Mouse (Mus musculus): ENCODE data around the gene Filip1l. TPM values are rescaled to one million over a fixed set of nuclear protein-coding genes. Genes with fewer than 3 reads are reported as not detected.
A peak's percentile ranks its signal among the peaks of the same experiment; 100 is the strongest.

Filip1l gene
- polyA plus RNA-seq, 1 experiment from 2014 or later, result 32.6 TPM

GRCm38 (mm10) chr16:57433671-57434070 lies 80.8 kb downstream of the Filip1l start:
- no peak overlapping the region for H3K4me2 ChIP-seq (ENCODE audit: low read depth, low read length)
- no peak for ATAC-seq (ENCODE audit: low read depth)
- peaks cover 5% of the 10 kb centered on the region; the same call in 1 of the 2 replicates for H3K4me1 ChIP-seq (replicated peaks; ENCODE audit: control insufficient read depth, insufficient read depth, low read length)
- 78% methylated on average over 6 of the region's 6 CpGs for WGBS
- no peaks in the 10 kb centered on the region for H3K27me3 ChIP-seq (ENCODE audit: control insufficient read depth, insufficient read depth, low read depth, low read length)
- H3K4me3 ChIP-seq (ENCODE audit: low read length), result no peak overlapping the region
- H3K9ac ChIP-seq (ENCODE audit: low read length), result no peak overlapping the region
- no peaks in the 10 kb centered on the region for H3K9me3 ChIP-seq (ENCODE audit: control insufficient read depth, low read length)
- H3K36me3 ChIP-seq (ENCODE audit: control insufficient read depth, insufficient read depth, low read length), result no peaks in the 10 kb centered on the region
- H3K27ac ChIP-seq (ENCODE audit: low read length), result no peak overlapping the region

- Histone ChIP-seq H3K4me1 (replicated peaks; ENCODE audit: control insufficient read depth, insufficient read depth, low read length) (peaks cover 5% of the 10 kb centered on the region; the same call in 1 of the 2 replicates), H3K4me2 (ENCODE audit: low read depth, low read length) (no peak overlapping the region), H3K36me3 (ENCODE audit: control insufficient read depth, insufficient read depth, low read length) (no peaks in the 10 kb centered on the region), H3K4me3 (ENCODE audit: low read length) (no peak overlapping the region), H3K9me3 (ENCODE audit: control insufficient read depth, low read length) (no peaks in the 10 kb centered on the region), H3K27ac (ENCODE audit: low read length) (no peak overlapping the region), H3K9ac (ENCODE audit: low read length) (no peak overlapping the region), H3K27me3 (ENCODE audit: control insufficient read depth, insufficient read depth, low read depth, low read length) (no peaks in the 10 kb centered on the region)
- WGBS, result 65% methylated on average over 3 of the region's 3 CpGs
- ATAC-seq (ENCODE audit: low read depth), result no peak
Observed at GRCm38 (mm10) chr16:57434640-57435039, 81.7 kb downstream of the Filip1l start.

- Histone ChIP-seq H3K4me2 (ENCODE audit: low read depth, low read length) (no peak overlapping the region), H3K27ac (ENCODE audit: low read length) (no peak overlapping the region), H3K4me1 (replicated peaks; ENCODE audit: control insufficient read depth, insufficient read depth, low read length) (peaks cover 5% of the 10 kb centered on the region; the same call in 1 of the 2 replicates), H3K4me3 (ENCODE audit: low read length) (no peak overlapping the region), H3K9ac (ENCODE audit: low read length) (no peak overlapping the region), H3K36me3 (ENCODE audit: control insufficient read depth, insufficient read depth, low read length) (no peaks in the 10 kb centered on the region), H3K9me3 (ENCODE audit: control insufficient read depth, low read length) (no peaks in the 10 kb centered on the region), H3K27me3 (ENCODE audit: control insufficient read depth, insufficient read depth, low read depth, low read length) (no peaks in the 10 kb centered on the region)
- 63% methylated on average over 11 of the region's 11 CpGs for WGBS
- ATAC-seq (ENCODE audit: low read depth), result no peak
Observed at GRCm38 (mm10) chr16:57437523-57438287, 84.8 kb downstream of the Filip1l start.

- 0 out of 2 replicates have a peak, but pooled peaks have one; percentile 34 for ATAC-seq (ENCODE audit: low read depth)
- no peak overlapping the region for H3K4me2 ChIP-seq (ENCODE audit: low read depth, low read length)
- no peak overlapping the region for H3K27ac ChIP-seq (ENCODE audit: low read length)
- no peaks in the 10 kb centered on the region for H3K27me3 ChIP-seq (ENCODE audit: control insufficient read depth, insufficient read depth, low read depth, low read length)
- no peaks in the 10 kb centered on the region for H3K36me3 ChIP-seq (ENCODE audit: control insufficient read depth, insufficient read depth, low read length)
- H3K4me1 ChIP-seq (replicated peaks; ENCODE audit: control insufficient read depth, insufficient read depth, low read length), result peaks cover 5% of the 10 kb centered on the region; the same call in 1 of the 2 replicates
- 61% methylated on average over 5 of the region's 5 CpGs for WGBS
- no peak overlapping the region for H3K4me3 ChIP-seq (ENCODE audit: low read length)
- no peaks in the 10 kb centered on the region for H3K9me3 ChIP-seq (ENCODE audit: control insufficient read depth, low read length)
- H3K9ac ChIP-seq (ENCODE audit: low read length), result no peak overlapping the region
Observed at GRCm38 (mm10) chr16:57438288-57438685, 85.4 kb downstream of the Filip1l start.

- ATAC-seq (ENCODE audit: low read depth), result 0 out of 2 replicates have a peak, but pooled peaks have one; percentile 34
- no peaks in the 10 kb centered on the region for H3K27me3 ChIP-seq (ENCODE audit: control insufficient read depth, insufficient read depth, low read depth, low read length)
- H3K9ac ChIP-seq (ENCODE audit: low read length), result no peak overlapping the region
- H3K4me2 ChIP-seq (ENCODE audit: low read depth, low read length), result no peak overlapping the region
- no peak overlapping the region for H3K27ac ChIP-seq (ENCODE audit: low read length)
- no peak overlapping the region for H3K4me3 ChIP-seq (ENCODE audit: low read length)
- no peaks in the 10 kb centered on the region for H3K36me3 ChIP-seq (ENCODE audit: control insufficient read depth, insufficient read depth, low read length)
- WGBS, result 84% methylated on average over 11 of the region's 11 CpGs
- peaks cover 5% of the 10 kb centered on the region; the same call in 1 of the 2 replicates for H3K4me1 ChIP-seq (replicated peaks; ENCODE audit: control insufficient read depth, insufficient read depth, low read length)
- H3K9me3 ChIP-seq (ENCODE audit: control insufficient read depth, low read length), result no peaks in the 10 kb centered on the region
Observed at GRCm38 (mm10) chr16:57439206-57439605, 86.3 kb downstream of the Filip1l start.

GRCm38 (mm10) chr16:57440706-57441437 lies 88.0 kb downstream of the Filip1l start:
- no peaks in the 10 kb centered on the region for H3K27me3 ChIP-seq (ENCODE audit: control insufficient read depth, insufficient read depth, low read depth, low read length)

GRCm38 (mm10) chr16:57445096-57446094 lies 92.5 kb downstream of the Filip1l start:
- ATAC-seq (ENCODE audit: low read depth), result no peak
- no peaks in the 10 kb centered on the region for H3K27me3 ChIP-seq (ENCODE audit: control insufficient read depth, insufficient read depth, low read depth, low read length)
- H3K4me1 ChIP-seq (replicated peaks; ENCODE audit: control insufficient read depth, insufficient read depth, low read length), result 0 out of 2 replicates have a peak, but pooled peaks cover 2% of the 10 kb centered on the region
- no peak overlapping the region for H3K27ac ChIP-seq (ENCODE audit: low read length)
- no peak overlapping the region for H3K4me2 ChIP-seq (ENCODE audit: low read depth, low read length)
- no peak overlapping the region for H3K4me3 ChIP-seq (ENCODE audit: low read length)
- no peaks in the 10 kb centered on the region for H3K36me3 ChIP-seq (ENCODE audit: control insufficient read depth, insufficient read depth, low read length)
- H3K9me3 ChIP-seq (ENCODE audit: control insufficient read depth, low read length), result peaks cover 7% of the 10 kb centered on the region; the same call in 1 of the 2 replicates
- H3K9ac ChIP-seq (ENCODE audit: low read length), result no peak overlapping the region
- WGBS, result 57% methylated on average over 10 of the region's 10 CpGs

More at GRCm38 (mm10) chr16:57440706-57441437, 88.0 kb downstream of the Filip1l start:
- Histone ChIP-seq H3K27ac (ENCODE audit: low read length) (no peak overlapping the region), H3K9me3 (ENCODE audit: control insufficient read depth, low read length) (no peaks in the 10 kb centered on the region), H3K9ac (ENCODE audit: low read length) (no peak overlapping the region), H3K4me3 (ENCODE audit: low read length) (no peak overlapping the region), H3K4me2 (ENCODE audit: low read depth, low read length) (no peak overlapping the region), H3K36me3 (ENCODE audit: control insufficient read depth, insufficient read depth, low read length) (no peaks in the 10 kb centered on the region), H3K4me1 (replicated peaks; ENCODE audit: control insufficient read depth, insufficient read depth, low read length) (peaks cover 5% of the 10 kb centered on the region; the same call in 1 of the 2 replicates)
- 86% methylated on average over 10 of the region's 10 CpGs for WGBS
- no peak for ATAC-seq (ENCODE audit: low read depth)

GRCm38 (mm10) chr16:57453009-57453408 lies 100.1 kb downstream of the Filip1l start:
- no peak overlapping the region for H3K4me3 ChIP-seq (ENCODE audit: low read length)
- no peak overlapping the region for H3K27ac ChIP-seq (ENCODE audit: low read length)
- no peaks in the 10 kb centered on the region for H3K36me3 ChIP-seq (ENCODE audit: control insufficient read depth, insufficient read depth, low read length)
- WGBS, result 29% methylated on average over 7 of the region's 7 CpGs
- H3K4me1 ChIP-seq (replicated peaks; ENCODE audit: control insufficient read depth, insufficient read depth, low read length), result 0 out of 2 replicates have a peak, but pooled peaks cover 4% of the 10 kb centered on the region
- no peak overlapping the region for H3K4me2 ChIP-seq (ENCODE audit: low read depth, low read length)
- H3K27me3 ChIP-seq (ENCODE audit: control insufficient read depth, insufficient read depth, low read depth, low read length), result no peaks in the 10 kb centered on the region
- ATAC-seq (ENCODE audit: low read depth), result peak; percentile 28; the same call in 1 of the 2 replicates
- H3K9ac ChIP-seq (ENCODE audit: low read length), result no peak overlapping the region
- H3K9me3 ChIP-seq (ENCODE audit: control insufficient read depth, low read length), result peaks cover 6% of the 10 kb centered on the region; the same call in 1 of the 2 replicates
